19 mouse cellular contexts compared by ENCODE assay signal in the genomic region with DNA sequence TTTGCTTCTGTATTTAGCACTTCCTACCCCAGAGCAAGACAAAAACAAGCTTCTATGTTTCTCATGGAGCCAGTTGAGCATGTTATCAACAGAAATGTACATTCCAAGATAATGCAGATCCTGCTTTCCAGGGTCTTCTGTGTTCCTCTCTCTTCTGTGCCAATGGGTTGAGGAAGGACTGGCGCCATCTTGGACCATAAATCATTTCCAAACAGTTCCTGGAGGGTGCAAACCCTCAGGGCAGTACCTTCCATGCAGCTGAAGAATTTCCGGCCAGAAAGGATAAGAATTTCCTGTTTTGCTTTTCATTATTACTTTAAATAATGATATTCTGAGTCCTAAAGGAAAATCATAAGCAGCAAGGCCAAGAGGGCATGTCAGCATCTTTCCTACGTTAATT.
"Had no signal": no experiment of that assay in that cellular context is flagged by ENCODE, and none has a peak within 500 bp of the region (broad histone marks: within the 10 kb centered on the region; RNA-seq: fewer than 3 reads in every experiment).

No protein-coding gene starts in this region.

- DNase-seq: kidney, postnatal 36 days; left cerebral cortex, postnatal 4 days; lung, adult 18-20 months; right cerebral cortex, adult 18-20 months; right cerebral cortex, postnatal 14 days; right cerebral cortex, postnatal 4 days; thymus, adult 2 months; thymus, postnatal 14 days; thymus, postnatal 4 days had no signal

- H3K27ac ChIP-seq: kidney, embryonic 15.5 days; limb, embryonic 12.5 days; limb, embryonic 15.5 days; macrophage; midbrain, embryonic 12.5 days; midbrain, embryonic 15.5 days; neural tube, embryonic 12.5 days; neural tube, embryonic 15.5 days; stomach, postnatal 0 days had no signal

- ATAC-seq: intestine, postnatal 0 days; midbrain, embryonic 15.5 days had no signal

- H3K9me3 ChIP-seq: kidney, embryonic 15.5 days; limb, embryonic 12.5 days; limb, embryonic 15.5 days; midbrain, embryonic 12.5 days; midbrain, embryonic 15.5 days; neural tube, embryonic 12.5 days; neural tube, embryonic 15.5 days had no signal

- H3K9ac ChIP-seq: kidney, embryonic 15.5 days; limb, embryonic 12.5 days; limb, embryonic 15.5 days; midbrain, embryonic 12.5 days; midbrain, embryonic 15.5 days; neural tube, embryonic 12.5 days; neural tube, embryonic 15.5 days had no signal

- H3K36me3 ChIP-seq: kidney, embryonic 15.5 days; limb, embryonic 12.5 days; limb, embryonic 15.5 days; midbrain, embryonic 12.5 days; midbrain, embryonic 15.5 days; neural tube, embryonic 12.5 days; neural tube, embryonic 15.5 days had no signal

- H3K27me3 ChIP-seq: kidney, embryonic 15.5 days; limb, embryonic 12.5 days; limb, embryonic 15.5 days; midbrain, embryonic 12.5 days; midbrain, embryonic 15.5 days; neural tube, embryonic 12.5 days; neural tube, embryonic 15.5 days had no signal

- H3K4me2 ChIP-seq: kidney, embryonic 15.5 days; limb, embryonic 12.5 days; limb, embryonic 15.5 days; midbrain, embryonic 12.5 days; midbrain, embryonic 15.5 days; neural tube, embryonic 12.5 days; neural tube, embryonic 15.5 days had no signal

- H3K4me1 ChIP-seq: limb, embryonic 12.5 days; limb, embryonic 15.5 days; midbrain, embryonic 12.5 days; midbrain, embryonic 15.5 days; neural tube, embryonic 12.5 days; neural tube, embryonic 15.5 days had no signal

- H3K4me3 ChIP-seq: kidney, embryonic 15.5 days; limb, embryonic 12.5 days; limb, embryonic 15.5 days; midbrain, embryonic 12.5 days; midbrain, embryonic 15.5 days; neural tube, embryonic 12.5 days; neural tube, embryonic 15.5 days had no signal
